Mouse (Mus musculus): Measurements from ENCODE around the gene Fam45a. TPM values are rescaled to one million over a fixed set of nuclear protein-coding genes. Genes with fewer than 3 reads are reported as not detected.

Gene Fam45a
- polyA plus RNA-seq, 1 experiment from 2014 or later: 23.6 TPM

DNA sequence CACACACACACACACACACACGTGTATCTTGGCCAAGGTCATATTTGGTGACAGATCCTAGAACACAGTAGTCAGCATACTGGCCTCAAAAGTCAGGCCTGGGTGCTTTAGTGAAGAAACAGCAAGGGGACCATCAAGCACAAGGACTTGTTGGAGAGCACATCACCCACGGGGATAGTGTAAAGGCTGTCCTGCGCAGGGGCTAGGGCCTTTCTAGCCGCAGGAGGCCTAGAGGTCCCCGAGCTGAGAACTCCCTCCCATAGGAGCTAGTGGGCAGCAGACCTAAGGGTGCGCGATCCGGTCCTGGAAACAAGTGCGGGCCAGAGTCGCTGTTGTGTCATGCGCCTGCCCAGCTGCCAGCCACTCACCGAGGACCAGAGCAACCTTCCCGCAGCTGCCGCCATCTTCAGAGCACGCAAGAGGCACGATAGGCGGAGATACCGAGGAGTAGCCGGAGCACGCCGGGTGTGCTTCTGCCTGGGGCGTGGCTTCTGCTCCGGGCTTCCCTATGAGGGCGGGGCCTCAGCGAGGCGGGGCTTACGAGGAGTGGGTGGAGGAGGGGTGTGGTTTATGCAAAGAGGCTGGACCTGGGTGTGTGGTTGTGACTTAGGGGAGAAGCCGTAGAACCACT is 62.8 kb downstream of the Fam45a start, which contains the start of gene Prdx3:
TSS of gene Prdx3 (minus strand) at position 493 of the 631 bp plus-strand sequence.
- Histone ChIP-seq H3K4me2 (replicated peaks; ENCODE audit: low read depth) (peak within 1 kb of the TSS; percentile 78), H3K4me1 (replicated peaks; ENCODE audit: control insufficient read depth, insufficient read depth) (0 out of 2 replicates have a peak, but pooled peaks cover 4% of the 10 kb centered on the region), H3K9ac (ENCODE audit: low read length) (peak within 1 kb of the TSS; percentile 81), H3K4me3 (ENCODE audit: low read depth, low read length) (peak within 1 kb of the TSS; percentile 67), H3K9me3 (ENCODE audit: control insufficient read depth, low read length) (no peaks in the 10 kb centered on the region), H3K27me3 (ENCODE audit: control insufficient read depth, insufficient read depth, low read length) (no peaks in the 10 kb centered on the region), H3K27ac (replicated peaks) (peak within 1 kb of the TSS; percentile 92), H3K36me3 (ENCODE audit: control insufficient read depth, insufficient read depth, low read length) (peaks cover 4% of the 10 kb centered on the region; the same call in 1 of the 2 replicates)
- ATAC-seq (ENCODE audit: low FRiP score, low TSS enrichment): peak; percentile 99
- TF ChIP-seq CTCF (IDR thresholded peaks at IDR 0.05; ENCODE audit: low read depth) (peak; percentile 50), EP300 (optimal IDR thresholded peaks at IDR 0.05) (no peak)
- 1% methylated on average over 28 of the region's 28 CpGs for WGBS
- DNase-seq (ENCODE audit: low spot score): peak; percentile 97

- DNase-seq (ENCODE audit: low spot score) (peak; percentile 39), ATAC-seq (ENCODE audit: low FRiP score, low TSS enrichment) (peak; percentile 66)
- Histone ChIP-seq H3K27ac (replicated peaks) (no peak overlapping the region), H3K4me1 (replicated peaks; ENCODE audit: control insufficient read depth, insufficient read depth) (no peaks in the 10 kb centered on the region), H3K9ac (ENCODE audit: low read length) (no peak overlapping the region), H3K9me3 (ENCODE audit: control insufficient read depth, low read length) (no peaks in the 10 kb centered on the region), H3K36me3 (ENCODE audit: control insufficient read depth, insufficient read depth, low read length) (no peaks in the 10 kb centered on the region), H3K4me2 (replicated peaks; ENCODE audit: low read depth) (no peak overlapping the region), H3K4me3 (ENCODE audit: low read depth, low read length) (no peak overlapping the region), H3K27me3 (ENCODE audit: control insufficient read depth, insufficient read depth, low read length) (no peaks in the 10 kb centered on the region)
- 9% methylated on average over 3 of the region's 3 CpGs for WGBS
- TF ChIP-seq CTCF (IDR thresholded peaks at IDR 0.05; ENCODE audit: low read depth): peak; percentile 85
- no peak for TF ChIP-seq EP300 (optimal IDR thresholded peaks at IDR 0.05)
These were observed 71.7 kb downstream of the Fam45a start for GRCm38 (mm10) chr19:60883129-60883528.

Small RNA genes lying within 50 kb of the gene (microRNA-seq; reads per million reads assigned to microRNA genes)
- not detected for gene mmu-mir-3084-1

Other genes starting within 250 kb of the Fam45a start
- 10.9 and 11.0 TPM in 2 replicates for gene Cacul1, start 230.6 kb upstream of the Fam45a start, polyA plus RNA-seq (2015; fragmentation: Nextera tagmentation; extraction: Ambion mirVana)
- gene Nanos1, start 55.6 kb upstream of the Fam45a start, polyA plus RNA-seq (2015; fragmentation: Nextera tagmentation; extraction: Ambion mirVana): 0.71 and 0.81 TPM in 2 replicates
- gene Eif3a, start 20.9 kb upstream of the Fam45a start, polyA plus RNA-seq (2015; fragmentation: Nextera tagmentation; extraction: Ambion mirVana): 54.9 and 60.1 TPM in 2 replicates
- gene Sfxn4, start 49.9 kb downstream of the Fam45a start, polyA plus RNA-seq (2015; fragmentation: Nextera tagmentation; extraction: Ambion mirVana): 2.2 and 2.8 TPM in 2 replicates
- 123 and 127 TPM in 2 replicates for gene Prdx3, start 63.0 kb downstream of the Fam45a start, polyA plus RNA-seq (2015; fragmentation: Nextera tagmentation; extraction: Ambion mirVana)
- gene Grk5, start 78.2 kb downstream of the Fam45a start, polyA plus RNA-seq (2015; fragmentation: Nextera tagmentation; extraction: Ambion mirVana): 1.0 and 1.1 TPM in 2 replicates

Measured in stomach, postnatal 0 days (tissue).